Mouse (Mus musculus) A20 (cell line): ENCODE data around the gene Dusp28.
A peak's percentile ranks its signal among the peaks of the same experiment; 100 is the strongest.

Experiments
- DNase-seq: peaks from one replicate; pipeline ENCODE4 v3.0.0-alpha.2; 2011; ENCODE audit warnings: low read depth, low spot score

Dusp28 gene

GRCm38 (mm10) chr1:92906779-92907631, at the start of gene Dusp28:
Gene Dusp28 (plus strand): TSS chr1:92906981.
- peak; percentile 95 for DNase-seq

DNA sequence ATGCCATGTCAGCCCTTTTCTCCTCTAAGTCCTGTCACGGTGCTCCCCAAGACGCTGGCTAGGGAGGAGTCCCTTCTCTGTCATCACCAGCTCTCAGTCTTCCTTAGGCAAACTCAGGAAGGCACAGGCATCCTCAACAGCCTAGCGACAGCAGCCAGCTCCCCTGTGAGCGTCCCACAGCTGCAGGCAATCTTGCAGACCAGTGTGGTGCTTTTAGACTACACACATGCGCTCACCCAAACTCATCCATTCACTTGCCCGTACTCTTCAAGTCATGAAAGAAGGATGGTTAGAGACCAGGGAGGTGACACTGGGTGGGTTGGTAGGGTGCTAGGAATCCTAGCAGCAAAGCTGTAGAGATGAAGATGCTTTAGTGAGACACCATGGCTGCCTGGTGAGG, 45.3 kb upstream of the Dusp28 start:
- DNase-seq, result no peak

DNA sequence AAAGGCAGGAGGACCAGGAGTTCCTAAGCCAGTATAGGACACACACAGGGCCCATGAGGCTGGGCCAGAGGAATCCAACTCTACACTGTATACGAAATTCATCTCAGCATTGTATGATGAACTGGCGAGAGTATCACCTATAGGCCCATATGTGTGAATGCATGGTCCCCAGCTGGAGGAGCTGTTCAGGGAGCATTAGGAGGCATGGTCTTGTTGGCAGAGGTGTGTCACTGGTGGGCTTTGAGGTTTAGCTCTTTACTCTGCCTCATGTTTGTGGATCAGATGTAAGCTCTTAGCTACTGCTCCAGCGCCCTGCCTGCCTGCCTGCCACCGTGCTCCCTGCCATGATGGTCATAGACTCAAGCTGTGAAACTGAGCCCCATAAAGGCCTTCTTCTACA, 43.5 kb upstream of the Dusp28 start:
- no peak for DNase-seq

GRCm38 (mm10) chr1:92866170-92866569, 40.6 kb upstream of the Dusp28 start:
- no peak for DNase-seq

- no peak for DNase-seq
Observed at GRCm38 (mm10) chr1:92869985-92870384, 36.8 kb upstream of the Dusp28 start.

DNA sequence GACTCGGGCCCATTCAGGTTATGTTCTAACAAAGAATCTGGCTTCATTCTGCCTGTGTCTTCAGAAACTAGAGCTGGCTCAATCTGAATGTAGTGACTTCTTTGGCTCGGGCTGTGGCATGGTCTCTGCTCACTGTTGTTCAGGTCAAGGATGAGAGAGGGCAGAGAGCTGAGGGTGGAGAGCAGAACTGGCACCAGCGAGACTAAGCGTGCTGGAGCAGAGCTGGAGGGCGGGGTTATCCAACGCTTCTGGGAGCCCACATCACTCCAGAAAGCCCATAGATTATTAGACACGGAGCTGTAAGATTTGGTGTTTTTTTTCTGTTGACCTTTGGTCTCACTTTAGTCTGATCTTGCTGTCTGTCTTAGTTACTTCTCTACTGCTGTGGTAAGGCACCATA, 34.1 kb upstream of the Dusp28 start:
- DNase-seq, result no peak

- DNase-seq, result no peak
Observed at GRCm38 (mm10) chr1:92874011-92874410, 32.8 kb upstream of the Dusp28 start.

DNA sequence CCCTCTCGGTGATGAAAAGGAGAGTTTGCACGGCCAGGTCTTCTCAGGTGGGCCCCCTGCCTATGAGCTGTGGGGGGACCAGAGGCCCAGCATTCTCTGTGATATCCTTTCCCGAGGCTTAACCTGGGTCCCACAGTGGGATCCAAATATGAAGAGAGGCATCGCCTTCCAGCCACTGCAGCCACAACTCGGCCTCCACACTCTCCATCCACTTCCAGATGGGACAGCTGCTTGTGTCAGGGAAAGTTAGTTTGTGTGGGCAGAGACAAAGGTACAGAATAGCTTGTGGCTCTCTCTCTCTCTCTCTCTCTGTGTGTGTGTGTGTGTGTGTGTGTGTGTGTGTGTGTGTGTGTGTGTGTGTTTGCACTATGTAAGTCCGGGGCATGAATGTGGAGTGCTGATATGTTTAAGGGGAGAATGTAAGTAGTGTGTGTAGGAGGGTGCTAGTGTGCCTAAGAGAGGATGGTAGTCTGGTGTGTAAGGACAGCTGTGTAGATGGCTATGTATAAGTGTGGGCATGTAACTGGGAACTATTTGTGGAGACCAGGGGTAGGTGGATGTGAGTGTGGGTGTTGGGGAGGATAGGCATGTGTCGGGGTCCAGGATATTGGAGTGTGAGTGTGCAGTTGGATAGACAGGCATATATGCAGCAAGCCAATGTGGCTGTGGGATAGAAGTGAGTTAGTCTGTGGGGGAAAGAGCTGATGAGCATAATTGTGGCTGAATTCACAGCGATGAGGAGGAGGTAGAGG, 31.2 kb upstream of the Dusp28 start:
- no peak for DNase-seq

DNA sequence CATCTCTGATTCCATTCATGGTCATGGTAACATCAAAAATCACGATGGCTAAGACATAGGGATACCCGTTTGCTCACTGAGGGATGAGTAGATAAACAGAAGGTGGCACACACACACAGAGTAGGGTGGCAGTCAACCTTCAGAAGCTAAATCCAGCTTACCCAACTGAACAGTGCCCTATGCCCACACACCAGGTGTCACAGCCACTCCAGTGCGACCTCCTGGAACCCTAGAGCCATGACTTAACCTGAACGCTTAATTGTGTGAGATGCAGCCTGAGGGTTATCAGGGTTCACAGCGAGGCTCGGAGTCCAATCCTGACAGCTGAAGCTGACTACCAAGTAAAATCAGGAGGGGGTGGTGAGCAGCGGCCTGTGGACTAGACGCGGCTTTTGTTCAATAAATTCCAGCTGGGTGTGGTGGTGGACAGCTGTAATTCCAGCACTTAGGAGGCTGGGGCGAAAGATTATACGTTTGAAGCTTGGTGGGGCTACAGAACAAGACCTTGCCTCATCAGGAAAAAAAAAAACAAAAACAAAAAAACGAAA, 29.3 kb upstream of the Dusp28 start:
- DNase-seq, result no peak

DNA sequence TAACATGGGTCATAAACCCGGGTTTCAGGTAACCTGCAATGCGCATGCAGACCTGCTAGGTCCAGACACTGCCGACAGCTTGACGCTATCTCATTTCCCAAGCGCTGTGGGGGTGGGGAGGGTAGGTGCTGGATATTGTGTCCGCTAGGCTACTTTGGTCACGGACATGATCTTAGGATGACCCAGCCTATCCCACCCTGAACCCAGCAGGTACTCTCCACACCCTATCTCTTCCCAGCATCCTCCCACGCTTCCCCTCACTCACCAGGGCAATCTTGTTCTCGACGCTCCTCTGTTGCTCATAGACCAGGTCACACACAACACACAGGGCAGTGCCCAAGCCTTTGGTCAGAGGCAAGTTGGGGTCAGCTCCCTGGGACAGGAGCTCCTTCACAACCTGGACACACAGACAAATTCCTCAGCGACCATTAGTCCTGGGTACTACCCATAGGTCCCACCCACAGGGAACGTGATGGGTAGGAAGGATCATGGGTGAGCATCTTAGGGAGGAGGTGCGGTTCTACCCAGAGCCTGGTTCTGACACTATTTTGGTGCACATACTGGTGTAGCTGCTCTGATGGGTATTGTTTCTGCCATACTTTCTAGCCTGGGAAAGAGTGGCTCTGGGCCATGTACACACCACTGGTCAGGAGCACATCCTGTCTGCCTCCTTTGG, 28.6 kb upstream of the Dusp28 start:
- no peak for DNase-seq

- DNase-seq, result no peak
Observed at GRCm38 (mm10) chr1:92879266-92879665, 27.5 kb upstream of the Dusp28 start.

DNA sequence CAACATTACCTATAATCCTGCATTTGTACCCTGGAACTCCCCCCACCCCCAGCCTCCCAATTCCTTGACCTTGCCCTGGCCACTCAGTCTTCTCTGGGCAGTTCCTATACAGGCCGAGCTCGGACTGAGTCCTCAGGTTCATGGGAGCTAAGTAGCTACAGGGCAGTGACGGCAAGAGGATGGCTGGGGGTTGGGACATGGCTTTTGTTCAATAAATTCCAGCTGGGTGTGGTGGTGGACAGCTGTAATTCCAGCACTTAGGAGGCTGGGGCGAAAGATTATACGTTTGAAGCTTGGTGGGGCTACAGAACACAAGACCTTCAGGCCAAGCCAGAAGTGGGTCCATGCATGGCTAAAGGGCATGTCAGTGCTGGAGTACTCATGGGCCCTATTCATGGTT, 26.7 kb upstream of the Dusp28 start:
- no peak for DNase-seq

DNA sequence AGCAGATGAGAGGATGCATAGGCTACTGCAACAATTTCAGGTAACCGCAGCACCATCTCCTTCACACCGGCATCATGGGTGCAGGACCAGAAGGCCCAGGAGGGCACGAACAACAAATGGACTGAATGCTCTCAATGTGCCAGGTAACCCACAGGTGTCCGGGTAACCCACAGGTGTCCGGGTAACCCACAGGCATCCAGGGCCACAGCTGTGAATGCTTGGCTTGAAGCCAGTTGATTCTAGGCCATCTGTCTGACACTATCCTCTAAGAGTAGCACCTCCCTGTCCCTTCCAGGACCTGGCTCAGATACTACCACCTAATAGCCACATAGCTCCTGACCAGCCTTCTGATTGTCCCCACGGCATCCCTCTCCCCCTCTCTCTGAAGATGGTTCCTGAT, 24.8 kb upstream of the Dusp28 start:
- DNase-seq, result no peak

GRCm38 (mm10) chr1:92888901-92889655, 17.7 kb upstream of the Dusp28 start:
- no peak for DNase-seq

DNA sequence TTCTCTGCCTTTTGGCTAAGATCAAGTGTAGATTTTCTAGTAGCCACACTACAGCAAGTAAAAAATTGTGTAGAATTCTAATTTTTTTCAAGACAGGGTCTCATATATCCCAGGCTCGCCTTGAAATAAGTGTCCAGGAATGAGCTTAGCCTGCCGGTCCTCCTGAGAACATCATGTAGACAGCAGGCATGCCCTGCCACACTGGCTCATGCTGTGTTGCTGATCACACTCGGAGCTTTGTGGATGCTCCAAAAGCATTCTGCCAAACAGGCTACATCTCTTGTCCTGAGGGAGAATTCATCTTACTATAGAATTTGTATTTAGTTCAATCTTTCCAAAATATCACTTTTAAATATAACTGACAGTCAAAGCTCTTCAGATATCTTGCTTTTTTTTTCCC, 14.0 kb upstream of the Dusp28 start:
- DNase-seq, result no peak

DNA sequence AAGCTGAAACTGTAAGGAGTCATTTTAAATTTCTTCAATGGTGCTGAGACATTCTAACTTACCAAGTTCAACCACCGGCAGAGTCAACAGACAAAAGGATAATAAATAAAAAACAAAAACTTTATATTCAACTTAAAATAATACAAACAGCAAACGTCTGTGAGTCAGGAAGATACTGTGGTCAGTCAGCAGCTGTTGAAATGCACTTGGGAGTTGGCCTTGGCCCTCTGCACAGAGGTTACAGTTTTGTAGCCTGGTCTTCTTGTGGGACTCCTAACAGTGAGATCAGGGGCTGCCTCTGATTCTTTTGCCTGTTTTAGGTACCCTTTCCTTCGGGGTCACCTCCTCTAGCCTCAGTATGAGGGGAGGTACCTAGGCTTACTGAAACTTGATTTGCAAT, 12.9 kb upstream of the Dusp28 start:
- DNase-seq, result no peak

GRCm38 (mm10) chr1:92895089-92895488, 11.7 kb upstream of the Dusp28 start:
- peak; percentile 73 for DNase-seq

DNA sequence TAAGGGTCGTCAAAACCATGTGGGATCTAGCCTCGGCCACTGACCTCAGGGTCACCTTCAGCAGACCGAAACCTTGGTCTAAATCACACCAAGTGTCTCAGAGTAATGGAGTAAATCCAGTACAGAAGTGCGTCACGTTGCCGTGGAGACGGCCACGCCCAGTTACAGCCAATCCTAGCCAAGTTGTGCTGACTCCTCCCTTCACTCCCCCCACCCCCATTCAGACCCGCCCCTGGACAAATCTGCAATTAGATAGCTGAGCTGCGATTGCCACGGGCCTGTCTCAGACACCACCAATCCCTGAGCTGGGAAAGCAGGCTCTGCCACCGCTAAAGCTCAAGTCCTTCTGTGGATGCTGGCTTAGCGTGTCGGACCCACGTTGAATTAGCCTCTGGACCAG, 4.0 kb upstream of the Dusp28 start, which contains the start of gene Ankmy1:
TSS of gene Ankmy1 (minus strand) at position 121 of the 400 bp plus-strand sequence.
- no peak for DNase-seq

GRCm38 (mm10) chr1:92903627-92904026, 3.2 kb upstream of the Dusp28 start:
- no peak for DNase-seq

GRCm38 (mm10) chr1:92905703-92906310, 974 bp upstream of the Dusp28 start:
- DNase-seq, result peak; percentile 26
